Mouse (Mus musculus) intestine, postnatal 0 days (tissue): ENCODE measurements around the gene Prrc2a. TPM values are rescaled to one million over a fixed set of nuclear protein-coding genes. Genes with fewer than 3 reads are reported as not detected.
A peak's percentile ranks its signal among the peaks of the same experiment; 100 is the strongest.

Experiments
- ATAC-seq: fragments of 200-750 bp; cut with Nextera tagmentation; 2 replicates; pipeline ENCODE4 v1.8.0; 2017; ENCODE audit warnings: mild to moderate bottlenecking, moderate TSS enrichment, moderate library complexity
- H3K27ac ChIP-seq: fragments of 300-500 bp; sonication (generic); 2 replicates; pipeline ENCODE4 v1.5.1; 2014; ENCODE audit warnings: mild to moderate bottlenecking, low read depth, low read length, moderate library complexity
- H3K27me3 ChIP-seq: fragments of 300-500 bp; sonication (generic); replicated peaks from 2 replicates; pipeline ENCODE4 v1.6.1; 2014; ENCODE audit warnings: low read length, mixed read lengths; ENCODE audit not compliant: control insufficient read depth, insufficient read depth
- H3K36me3 ChIP-seq: fragments of 300-500 bp; sonication (generic); 2 replicates; pipeline ENCODE4 v1.6.1; 2014; ENCODE audit warnings: mild to moderate bottlenecking, moderate library complexity; ENCODE audit not compliant: control insufficient read depth, insufficient read depth
- H3K4me1 ChIP-seq: fragments of 300-500 bp; sonication (generic); replicated peaks from 2 replicates; pipeline ENCODE4 v1.6.1; 2014; ENCODE audit warnings: antibody characterized with exemption, low read length, mixed read lengths; ENCODE audit not compliant: control insufficient read depth, insufficient read depth
- H3K4me2 ChIP-seq: fragments of 300-500 bp; sonication (generic); replicated peaks from 2 replicates; pipeline ENCODE4 v1.6.1; 2014; ENCODE audit warnings: low read depth, mild to moderate bottlenecking, moderate library complexity
- H3K4me3 ChIP-seq: fragments of 300-500 bp; sonication (generic); 2 replicates; pipeline ENCODE4 v1.5.1; 2014; ENCODE audit warnings: low read depth, low read length
- H3K9ac ChIP-seq: fragments of 300-500 bp; sonication (generic); 2 replicates; pipeline ENCODE4 v1.6.1; 2014; ENCODE audit warnings: mild to moderate bottlenecking, low read depth, low read length
- H3K9me3 ChIP-seq: fragments of 300-500 bp; sonication (generic); 2 replicates; pipeline ENCODE4 v1.6.1; 2016; ENCODE audit warnings: mixed run types; ENCODE audit not compliant: control insufficient read depth
- CTCF ChIP-seq: sonication (generic); IDR thresholded peaks from 2 replicates; pipeline ENCODE4 v1.5.1; 2016; ENCODE audit warnings: low read depth, mild to moderate bottlenecking, control low read depth, antibody characterized with exemption, moderate library complexity
- WGBS: fragments of 180-500 bp; shearing (Covaris S2); extraction: QIAGEN DNeasy Blood & Tissue Kit; methylation state at CpG from one replicate; pipeline ENCODE4 v1.1.7; 2014; 5-methylcytosine and 5-hydroxymethylcytosine counted together
- polyA plus RNA-seq: library from polyadenylated mRNA; unstranded; fragments of >200 nt; fragmentation: Nextera tagmentation; extraction: Ambion mirVana; gene quantifications from 2 replicates; pipeline ENCODE4 v1.2.1, GENCODE M21; 2015

The Prrc2a gene
- polyA plus RNA-seq, 1 experiment from 2014 or later: 40.0 TPM

- H3K27me3 ChIP-seq: no peaks in the 10 kb centered on the region
- H3K36me3 ChIP-seq: peaks cover 16% of the 10 kb centered on the region; the same call in 1 of the 2 replicates
- no peak overlapping the region for H3K4me3 ChIP-seq
- H3K4me2 ChIP-seq: no peak overlapping the region
- no peak overlapping the region for H3K9ac ChIP-seq
- H3K27ac ChIP-seq: no peak overlapping the region
- H3K9me3 ChIP-seq: no peaks in the 10 kb centered on the region
- TF ChIP-seq CTCF: no peak
- WGBS: 63% methylated on average over 3 of the region's 3 CpGs
- no peak for ATAC-seq
- H3K4me1 ChIP-seq: 0 out of 2 replicates have a peak, but pooled peaks cover 3% of the 10 kb centered on the region
These were observed 32.5 kb downstream of the Prrc2a start for GRCm38 (mm10) chr17:35132174-35132560.

- no peak for TF ChIP-seq CTCF
- Histone ChIP-seq H3K27ac (no peak within 1 kb of the TSS), H3K9ac (no peak within 1 kb of the TSS), H3K36me3 (peaks cover 16% of the 10 kb centered on the region; the same call in 1 of the 2 replicates), H3K9me3 (no peaks in the 10 kb centered on the region), H3K4me1 (no peaks in the 10 kb centered on the region), H3K27me3 (no peaks in the 10 kb centered on the region), H3K4me3 (no peak within 1 kb of the TSS), H3K4me2 (no peak within 1 kb of the TSS)
- no peak for ATAC-seq
- WGBS: 54% methylated on average over 15 of the region's 15 CpGs
These were observed 33.1 kb downstream of the Prrc2a start, which contains the start of gene Apom for GRCm38 (mm10) chr17:35131500-35132173. TSS of gene Apom (minus strand) at chr17:35132050.

DNA sequence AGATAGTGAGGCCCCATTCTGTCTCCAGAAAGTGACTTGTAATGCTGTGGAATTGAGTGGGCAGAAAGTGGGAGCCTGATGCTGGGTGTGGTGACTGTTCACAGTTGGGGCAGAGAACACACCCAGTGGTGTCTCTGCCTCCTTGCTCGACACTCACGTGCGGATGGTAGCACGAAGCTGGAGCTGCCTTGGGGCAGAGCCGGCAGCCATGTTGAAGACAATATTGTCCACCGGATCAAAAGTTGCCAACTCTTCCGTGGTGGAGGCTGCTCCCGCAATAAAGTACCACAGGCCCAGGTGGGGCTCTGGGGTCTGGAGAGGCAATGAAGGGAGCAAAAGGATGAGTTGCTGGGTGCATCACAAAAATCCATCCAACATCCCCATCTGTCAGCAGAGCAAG, 33.7 kb downstream of the Prrc2a start:
- Histone ChIP-seq H3K36me3 (peaks cover 16% of the 10 kb centered on the region; the same call in 1 of the 2 replicates), H3K27me3 (no peaks in the 10 kb centered on the region), H3K4me3 (no peak overlapping the region), H3K9ac (no peak overlapping the region), H3K27ac (no peak overlapping the region), H3K9me3 (no peaks in the 10 kb centered on the region), H3K4me1 (no peaks in the 10 kb centered on the region), H3K4me2 (no peak overlapping the region)
- no peak for TF ChIP-seq CTCF
- no peak for ATAC-seq
- 87% methylated on average over 8 of the region's 8 CpGs for WGBS

DNA sequence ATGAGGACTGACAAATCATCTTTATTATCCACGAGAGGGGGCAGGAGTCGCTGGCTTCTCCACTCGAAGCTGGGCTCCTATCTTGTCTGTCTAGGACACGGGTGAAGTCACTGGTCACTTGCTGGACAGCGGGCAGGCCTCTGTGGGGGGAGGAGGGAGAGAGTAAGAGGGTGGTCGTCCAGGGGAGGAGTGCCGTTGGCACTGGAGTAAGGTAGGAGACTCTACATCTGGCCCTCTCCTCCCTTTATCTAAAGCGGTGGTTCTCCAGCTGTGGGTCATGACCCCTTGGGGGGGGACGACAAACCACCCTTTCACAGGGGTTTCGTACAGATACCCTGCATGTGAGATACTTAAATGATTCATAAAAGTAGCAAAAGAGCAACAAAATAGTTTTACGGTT, 35.7 kb downstream of the Prrc2a start:
- Histone ChIP-seq H3K9me3 (no peaks in the 10 kb centered on the region), H3K4me3 (no peak overlapping the region), H3K27ac (no peak overlapping the region), H3K9ac (no peak overlapping the region), H3K27me3 (no peaks in the 10 kb centered on the region), H3K36me3 (peaks cover 20% of the 10 kb centered on the region; the same call in 1 of the 2 replicates), H3K4me2 (peak overlapping the region; percentile 52), H3K4me1 (peaks cover 6% of the 10 kb centered on the region; the same call in 1 of the 2 replicates)
- TF ChIP-seq CTCF: no peak
- 68% methylated on average over 11 of the region's 11 CpGs for WGBS
- ATAC-seq: no peak

DNA sequence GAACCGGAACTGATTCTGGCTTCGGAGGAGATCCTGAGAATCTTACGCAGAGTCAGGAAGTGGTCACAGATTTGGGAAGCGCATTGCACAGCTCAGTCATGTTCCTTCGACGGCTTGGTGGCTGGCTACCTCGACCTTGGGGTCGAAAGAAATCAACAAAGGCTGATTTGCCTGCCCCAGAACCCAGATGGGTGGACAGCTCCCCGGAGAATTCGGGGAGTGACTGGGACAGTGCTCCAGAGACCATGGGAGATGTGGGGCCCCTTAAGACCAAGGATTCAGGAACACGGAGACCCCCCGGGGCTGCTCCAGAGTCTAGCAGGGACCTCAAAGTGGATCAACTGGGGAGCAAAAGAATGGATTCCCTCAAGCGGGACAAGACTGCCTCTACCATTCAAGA, 37.7 kb downstream of the Prrc2a start:
- H3K27me3 ChIP-seq: no peaks in the 10 kb centered on the region
- no peak for ATAC-seq
- H3K9me3 ChIP-seq: no peaks in the 10 kb centered on the region
- H3K4me3 ChIP-seq: peak overlapping the region; percentile 60
- H3K9ac ChIP-seq: peak overlapping the region; percentile 78
- H3K4me2 ChIP-seq: peak overlapping the region; percentile 84
- WGBS: 54% methylated on average over 13 of the region's 13 CpGs
- peak overlapping the region; percentile 91 for H3K27ac ChIP-seq
- peaks cover 6% of the 10 kb centered on the region; the same call in 1 of the 2 replicates for H3K4me1 ChIP-seq
- H3K36me3 ChIP-seq: peaks cover 26% of the 10 kb centered on the region; the same call in 1 of the 2 replicates
- no peak for TF ChIP-seq CTCF

DNA sequence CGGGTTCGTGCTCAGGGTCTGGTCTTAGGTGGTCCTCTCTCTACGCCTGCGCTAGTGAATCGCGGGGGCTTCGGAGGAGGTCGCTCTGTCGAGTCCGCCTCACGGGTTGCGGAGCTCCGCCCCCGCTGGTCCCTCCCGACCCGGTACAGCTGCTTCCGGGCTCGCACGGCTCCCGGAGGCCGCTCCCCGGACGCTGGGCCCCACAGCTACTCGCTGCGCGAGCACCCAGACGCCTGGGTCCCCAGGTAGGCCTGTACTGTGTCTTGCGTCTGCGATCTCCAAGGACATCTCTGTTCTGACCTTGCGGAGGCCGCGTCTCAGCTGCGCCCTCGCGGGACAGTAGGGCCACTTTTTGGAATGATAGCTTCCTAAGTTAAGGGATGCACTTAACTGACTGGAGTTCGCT, 38.5 kb downstream of the Prrc2a start, which contains the start of gene D17H6S53E:
Gene D17H6S53E, plus strand, starts transcription at position 168 of the 406 bp plus-strand sequence.
- Histone ChIP-seq H3K4me3 (peak within 1 kb of the TSS; percentile 60), H3K4me2 (peak within 1 kb of the TSS; percentile 84), H3K27ac (peak within 1 kb of the TSS; percentile 91), H3K9ac (peak within 1 kb of the TSS; percentile 78), H3K36me3 (peaks cover 26% of the 10 kb centered on the region; the same call in 1 of the 2 replicates), H3K9me3 (no peaks in the 10 kb centered on the region), H3K27me3 (no peaks in the 10 kb centered on the region), H3K4me1 (peaks cover 6% of the 10 kb centered on the region; the same call in 1 of the 2 replicates)
- under 1% methylated on average over 36 of the region's 36 CpGs for WGBS
- peak; percentile 20 for TF ChIP-seq CTCF
- ATAC-seq: peak; percentile 59
